Mouse (Mus musculus) mammary gland, adult 2 months (tissue): ENCODE data around the gene Apbb2. TPM values are rescaled to one million over a fixed set of nuclear protein-coding genes. Genes with fewer than 3 reads are reported as not detected.

Experiments
- polyA plus RNA-seq: library from polyadenylated mRNA; depleted of rRNA; stranded (reverse); fragments of >200 nt; gene quantifications from 2 replicates; pipeline ENCODE4 v1.2.3, GENCODE M21; 2012; ENCODE audit warnings: low replicate concordance; rRNA removed

The Apbb2 gene
- polyA plus RNA-seq: 7.9 and 19.1 TPM in 2 replicates

DNA sequence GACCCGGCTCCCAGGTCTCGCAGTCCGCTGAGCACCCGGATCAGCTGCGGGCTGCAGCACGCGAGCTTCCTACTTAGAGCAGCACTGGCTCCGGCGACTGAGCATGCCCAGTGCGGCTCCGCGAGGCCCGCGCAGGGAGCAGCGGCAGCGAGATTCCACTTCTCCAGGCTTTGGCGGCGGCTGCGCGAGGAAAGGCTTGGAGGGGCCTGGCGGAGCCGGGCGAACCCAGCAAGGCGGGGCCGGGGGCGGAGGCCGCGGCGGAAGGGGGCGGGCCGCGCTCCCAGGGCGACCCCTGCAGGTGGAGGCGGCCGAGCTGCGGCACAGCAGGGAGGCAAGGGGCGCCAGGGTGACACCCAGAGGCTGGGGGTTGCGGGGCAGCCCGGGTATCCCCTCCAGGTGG is at the start of gene Apbb2:
Apbb2 (minus strand) TSS at position 188 of the 400 bp plus-strand sequence.

DNA sequence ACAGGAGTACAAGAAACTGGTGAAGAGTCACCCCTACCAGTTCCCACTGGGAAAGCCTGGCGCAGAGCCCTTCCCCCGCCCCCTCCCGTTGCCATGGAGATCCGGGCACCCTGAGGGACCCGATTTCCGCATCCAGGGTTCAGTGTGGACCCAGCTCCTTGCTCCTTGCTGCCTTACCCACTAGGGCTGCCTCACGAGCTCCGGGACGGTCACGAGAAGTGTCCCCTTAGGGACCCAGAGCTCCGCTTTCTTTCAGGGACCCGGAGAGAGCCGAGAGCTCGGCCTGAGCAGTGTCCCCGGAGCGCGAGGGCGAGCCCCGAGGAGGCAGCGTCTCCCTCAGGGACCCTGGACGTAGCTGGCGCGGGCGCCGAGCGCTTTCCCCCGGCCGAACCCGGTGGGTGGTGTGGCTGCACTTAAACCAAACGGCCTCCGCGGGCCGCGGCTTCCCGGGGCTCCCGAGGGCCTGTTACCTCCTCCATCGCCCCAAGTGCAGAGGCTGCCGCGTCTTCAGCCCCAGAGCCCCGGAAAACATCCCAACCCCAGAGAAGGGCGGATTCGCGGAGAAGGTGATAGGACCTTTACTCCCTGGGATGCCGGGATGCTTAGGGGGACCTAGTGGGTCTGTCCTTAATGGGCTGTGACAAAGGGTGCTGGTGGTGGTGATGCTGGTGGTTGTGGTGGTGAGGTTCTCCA is 358.7 kb downstream of the Apbb2 start, which contains the start of gene Nsun7:
Nsun7 (plus strand) TSS at position 142 of the 693 bp plus-strand sequence.

Other genes starting within 250 kb of the Apbb2 start
- 6.6 and 8.6 TPM in 2 replicates for gene Uchl1, start 57.3 kb upstream of the Apbb2 start, polyA plus RNA-seq
- 4.8 and 8.4 TPM in 2 replicates for gene Limch1, start 127.0 kb upstream of the Apbb2 start, polyA plus RNA-seq